Mouse (Mus musculus) lung, embryonic 15.5 days (tissue): ENCODE measurements around the gene Atp8a2. TPM values are rescaled to one million over a fixed set of nuclear protein-coding genes. Genes with fewer than 3 reads are reported as not detected.

Experiments
- ATAC-seq: fragments of 200-750 bp; cut with Nextera tagmentation; 2 replicates; pipeline ENCODE4 v1.8.0; 2017; ENCODE audit warnings: moderate number of reproducible peaks, borderline replicate concordance; ENCODE audit not compliant: low FRiP score, low TSS enrichment; ENCODE audit errors: extremely low read depth
- H3K27ac ChIP-seq: fragments of 300-500 bp; sonication (generic); 2 replicates; pipeline ENCODE4 v1.5.1; 2015; ENCODE audit warnings: moderate library complexity, mild to moderate bottlenecking, inconsistent platforms
- H3K27me3 ChIP-seq: fragments of 300-500 bp; sonication (generic); 2 replicates; pipeline ENCODE4 v1.6.1; 2015; ENCODE audit warnings: inconsistent platforms
- H3K36me3 ChIP-seq: fragments of 300-500 bp; sonication (generic); 2 replicates; pipeline ENCODE4 v1.6.1; 2015; ENCODE audit warnings: inconsistent platforms
- H3K4me1 ChIP-seq: fragments of 300-500 bp; sonication (generic); 2 replicates; pipeline ENCODE4 v1.6.1; 2015; ENCODE audit warnings: inconsistent platforms
- H3K4me2 ChIP-seq: fragments of 300-500 bp; sonication (generic); 2 replicates; pipeline ENCODE4 v1.6.1; 2015; ENCODE audit warnings: inconsistent platforms, mild to moderate bottlenecking, moderate library complexity
- H3K4me3 ChIP-seq: fragments of 300-500 bp; sonication (generic); 2 replicates; pipeline ENCODE4 v1.5.1; 2015; ENCODE audit warnings: mild to moderate bottlenecking, inconsistent platforms
- H3K9ac ChIP-seq: fragments of 300-500 bp; sonication (generic); 2 replicates; pipeline ENCODE4 v1.6.1; 2015; ENCODE audit warnings: inconsistent platforms
- H3K9me3 ChIP-seq: fragments of 300-500 bp; sonication (generic); 2 replicates; pipeline ENCODE4 v1.6.1; 2016; ENCODE audit warnings: inconsistent platforms
- WGBS: fragments of 180-500 bp; shearing (Covaris S2); methylation state at CpG from one replicate; pipeline ENCODE4 v1.1.7; 2015; 5-methylcytosine and 5-hydroxymethylcytosine counted together
- polyA plus RNA-seq: library from polyadenylated mRNA; unstranded; fragments of >200 nt; fragmentation: Nextera tagmentation; extraction: Ambion mirVana; gene quantifications from 2 replicates; pipeline ENCODE4 v1.2.1, GENCODE M21; 2015

The Atp8a2 gene
- polyA plus RNA-seq, 1 experiment from 2014 or later = 1.8 TPM

DNA sequence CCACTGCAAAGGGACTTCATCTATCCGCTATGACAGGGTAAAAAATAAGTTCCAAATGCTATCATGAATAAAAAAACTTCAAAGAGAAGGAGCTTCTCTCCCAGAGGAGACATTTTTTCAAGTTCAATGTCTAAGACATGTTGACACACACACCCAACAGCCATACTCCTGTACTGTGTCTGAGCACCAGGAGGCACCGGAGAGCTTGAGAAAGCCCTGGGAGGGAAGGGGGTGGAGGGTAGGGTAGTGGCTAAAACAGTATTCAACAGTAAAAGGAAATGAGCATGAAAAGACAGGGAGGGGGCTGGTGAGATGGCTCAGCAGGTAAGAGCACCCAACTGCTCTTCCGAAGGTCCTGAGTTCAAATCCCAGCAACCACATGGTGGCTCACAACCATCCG, 58.6 kb downstream of the Atp8a2 start:
- no peaks in the 10 kb centered on the region for H3K36me3 ChIP-seq
- 83% methylated on average over 4 of the region's 4 CpGs for WGBS
- no peak overlapping the region for H3K4me3 ChIP-seq
- no peak overlapping the region for H3K4me2 ChIP-seq
- no peak for ATAC-seq
- H3K27me3 ChIP-seq = no peaks in the 10 kb centered on the region
- H3K9ac ChIP-seq = no peak overlapping the region
- H3K4me1 ChIP-seq = no peaks in the 10 kb centered on the region
- H3K27ac ChIP-seq = no peak overlapping the region
- H3K9me3 ChIP-seq = no peaks in the 10 kb centered on the region

- WGBS = 64% methylated on average over 6 of the region's 6 CpGs
- Histone ChIP-seq H3K4me1 (no peaks in the 10 kb centered on the region), H3K36me3 (no peaks in the 10 kb centered on the region), H3K4me2 (no peak overlapping the region), H3K27me3 (no peaks in the 10 kb centered on the region), H3K4me3 (no peak overlapping the region), H3K27ac (no peak overlapping the region), H3K9ac (no peak overlapping the region), H3K9me3 (no peaks in the 10 kb centered on the region)
- no peak for ATAC-seq
These were observed 59.2 kb downstream of the Atp8a2 start for GRCm38 (mm10) chr14:60137812-60138211.

DNA sequence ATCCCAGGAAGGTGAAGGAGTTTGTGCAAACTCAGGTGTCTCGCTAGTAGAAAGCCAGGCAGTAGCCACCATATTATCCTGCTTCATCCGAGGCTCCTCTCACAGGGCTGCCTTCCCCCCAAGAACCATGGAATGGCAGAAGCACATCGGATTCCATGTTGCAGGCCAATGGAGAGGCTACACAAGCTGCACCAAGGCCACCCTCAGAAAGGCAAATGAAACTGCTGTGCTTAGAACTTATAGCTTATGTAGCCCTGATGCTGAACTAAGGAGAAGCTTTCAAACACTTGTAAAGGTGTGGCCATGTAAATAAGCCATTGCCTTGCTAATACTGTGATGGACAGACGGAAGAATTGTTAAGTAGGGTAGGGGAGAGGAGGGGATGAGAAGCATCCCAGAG, 61.2 kb downstream of the Atp8a2 start:
- Histone ChIP-seq H3K4me3 (no peak overlapping the region), H3K4me2 (no peak overlapping the region), H3K27ac (no peak overlapping the region), H3K36me3 (no peaks in the 10 kb centered on the region), H3K4me1 (no peaks in the 10 kb centered on the region), H3K9ac (no peak overlapping the region), H3K9me3 (no peaks in the 10 kb centered on the region), H3K27me3 (no peaks in the 10 kb centered on the region)
- 77% methylated on average over 4 of the region's 4 CpGs for WGBS
- no peak for ATAC-seq

DNA sequence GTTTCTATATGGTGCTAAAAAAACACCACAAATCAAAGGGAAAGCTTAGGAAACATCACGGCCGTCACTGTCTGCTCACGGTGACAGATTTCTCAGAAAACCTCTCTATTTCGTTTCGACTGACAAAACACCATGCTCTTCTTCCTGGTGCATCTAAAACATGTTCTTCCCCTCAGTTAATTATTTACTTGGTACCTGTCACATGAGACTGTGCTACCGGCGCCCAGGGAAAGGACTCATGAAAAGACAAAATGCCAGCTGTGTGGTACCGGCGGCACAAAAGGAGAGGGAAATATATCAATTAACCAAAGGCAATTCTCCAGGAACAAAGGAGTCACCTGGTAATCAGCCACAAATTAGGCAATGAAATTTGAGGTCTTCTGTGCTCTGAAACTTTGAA, 62.3 kb downstream of the Atp8a2 start:
- H3K36me3 ChIP-seq = no peaks in the 10 kb centered on the region
- no peaks in the 10 kb centered on the region for H3K27me3 ChIP-seq
- no peak overlapping the region for H3K27ac ChIP-seq
- no peaks in the 10 kb centered on the region for H3K9me3 ChIP-seq
- no peak overlapping the region for H3K4me2 ChIP-seq
- 78% methylated on average over 9 of the region's 9 CpGs for WGBS
- no peaks in the 10 kb centered on the region for H3K4me1 ChIP-seq
- no peak overlapping the region for H3K4me3 ChIP-seq
- H3K9ac ChIP-seq = no peak overlapping the region
- no peak for ATAC-seq

- 69% methylated on average over 9 of the region's 9 CpGs for WGBS
- Histone ChIP-seq H3K4me2 (no peak overlapping the region), H3K4me1 (no peaks in the 10 kb centered on the region), H3K9ac (no peak overlapping the region), H3K4me3 (no peak overlapping the region), H3K9me3 (no peaks in the 10 kb centered on the region), H3K27ac (no peak overlapping the region), H3K36me3 (no peaks in the 10 kb centered on the region), H3K27me3 (no peaks in the 10 kb centered on the region)
- ATAC-seq = no peak
These were observed 65.6 kb downstream of the Atp8a2 start for GRCm38 (mm10) chr14:60131196-60131876.

DNA sequence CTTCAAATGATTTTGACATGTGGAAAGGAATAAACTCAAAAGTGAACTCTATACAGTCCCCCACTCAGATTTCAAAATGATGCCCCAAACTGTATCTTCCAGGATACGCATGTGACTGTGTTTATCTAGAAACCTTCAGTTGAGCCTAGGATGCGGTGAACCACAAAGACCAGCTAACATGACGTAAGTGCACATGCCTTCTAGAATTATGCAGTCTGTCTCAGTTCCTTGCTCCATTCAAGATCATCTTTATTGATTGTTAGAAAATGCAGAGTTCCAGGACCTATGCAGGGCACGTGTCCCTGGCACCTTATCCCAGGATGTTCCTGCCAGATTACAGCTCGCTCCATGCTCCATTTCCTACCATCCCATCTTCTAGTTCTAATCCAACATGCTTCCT, 67.4 kb downstream of the Atp8a2 start:
- H3K4me3 ChIP-seq = no peak overlapping the region
- 80% methylated on average over 5 of the region's 5 CpGs for WGBS
- no peaks in the 10 kb centered on the region for H3K36me3 ChIP-seq
- H3K27me3 ChIP-seq = no peaks in the 10 kb centered on the region
- H3K9ac ChIP-seq = no peak overlapping the region
- no peak for ATAC-seq
- H3K27ac ChIP-seq = no peak overlapping the region
- H3K4me1 ChIP-seq = no peaks in the 10 kb centered on the region
- no peaks in the 10 kb centered on the region for H3K9me3 ChIP-seq
- H3K4me2 ChIP-seq = no peak overlapping the region

DNA sequence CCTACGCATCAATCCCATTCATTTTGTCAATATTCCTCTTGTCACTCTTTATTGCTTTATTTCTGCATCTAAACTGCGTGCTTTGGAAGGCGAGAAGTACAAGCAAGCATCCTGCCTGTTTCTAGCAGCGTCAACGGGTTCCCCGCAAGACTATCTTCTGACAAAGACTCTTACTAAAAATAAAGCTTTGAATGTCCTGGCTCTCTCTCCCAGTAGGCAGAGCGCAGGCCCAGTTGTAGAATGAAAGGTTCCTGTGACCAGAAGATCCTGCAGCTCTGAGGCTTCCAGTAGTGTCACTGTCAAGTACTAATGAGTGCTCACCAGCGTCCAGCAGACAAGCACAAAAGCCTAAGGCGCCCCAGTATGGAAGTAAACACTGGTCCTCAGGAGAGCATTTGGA, 71.8 kb downstream of the Atp8a2 start:
- H3K27ac ChIP-seq = no peak overlapping the region
- no peaks in the 10 kb centered on the region for H3K9me3 ChIP-seq
- no peaks in the 10 kb centered on the region for H3K36me3 ChIP-seq
- no peak overlapping the region for H3K9ac ChIP-seq
- WGBS = 74% methylated on average over 9 of the region's 9 CpGs
- H3K4me2 ChIP-seq = no peak overlapping the region
- no peaks in the 10 kb centered on the region for H3K27me3 ChIP-seq
- H3K4me1 ChIP-seq = no peaks in the 10 kb centered on the region
- no peak for ATAC-seq
- H3K4me3 ChIP-seq = no peak overlapping the region

DNA sequence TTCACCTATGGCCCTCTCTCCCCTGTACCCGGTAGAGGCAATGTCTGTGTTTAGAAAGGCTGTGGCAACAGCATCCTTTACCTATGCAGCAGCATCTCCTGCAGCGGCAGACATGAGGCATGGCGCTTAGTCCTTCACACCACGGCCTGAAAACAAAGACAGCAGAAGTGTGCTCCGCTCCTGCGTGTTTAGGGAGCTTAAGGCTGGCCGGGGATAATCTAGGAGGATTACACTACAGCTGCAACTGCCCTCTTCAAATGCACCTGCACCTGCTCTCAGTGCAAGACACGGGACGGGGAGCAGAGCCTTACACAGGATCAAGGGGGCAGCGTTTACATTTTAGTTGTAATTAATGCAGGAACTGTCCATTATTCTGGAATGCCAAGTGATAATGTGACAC, 75.4 kb downstream of the Atp8a2 start:
- ATAC-seq = no peak
- Histone ChIP-seq H3K9me3 (no peaks in the 10 kb centered on the region), H3K27ac (no peak overlapping the region), H3K36me3 (no peaks in the 10 kb centered on the region), H3K9ac (no peak overlapping the region), H3K4me2 (no peak overlapping the region), H3K27me3 (no peaks in the 10 kb centered on the region), H3K4me3 (no peak overlapping the region), H3K4me1 (no peaks in the 10 kb centered on the region)
- 49% methylated on average over 10 of the region's 10 CpGs for WGBS

- Histone ChIP-seq H3K4me3 (no peak overlapping the region), H3K27me3 (no peaks in the 10 kb centered on the region), H3K4me2 (no peak overlapping the region), H3K4me1 (no peaks in the 10 kb centered on the region), H3K9ac (no peak overlapping the region), H3K9me3 (no peaks in the 10 kb centered on the region), H3K27ac (no peak overlapping the region), H3K36me3 (no peaks in the 10 kb centered on the region)
- ATAC-seq = no peak
- WGBS = 68% methylated on average over 9 of the region's 9 CpGs
These were observed 79.0 kb downstream of the Atp8a2 start for GRCm38 (mm10) chr14:60117792-60118585.

- peak overlapping the region; percentile 78 for H3K4me2 ChIP-seq
- peaks cover 12% of the 10 kb centered on the region for H3K27me3 ChIP-seq
- H3K4me1 ChIP-seq = peaks cover 8% of the 10 kb centered on the region; the same call in 1 of the 2 replicates
- H3K9me3 ChIP-seq = no peaks in the 10 kb centered on the region
- H3K4me3 ChIP-seq = peak overlapping the region; percentile 36
- H3K36me3 ChIP-seq = no peaks in the 10 kb centered on the region
- H3K9ac ChIP-seq = no peak overlapping the region
- whole genome bisulfite sequencing = 12% methylated on average over 27 of the region's 33 CpGs
- no peak overlapping the region for H3K27ac ChIP-seq
- peak; percentile 72; the same call in 1 of the 2 replicates for ATAC-seq
These were observed 109.9 kb downstream of the Atp8a2 start for GRCm38 (mm10) chr14:60086808-60087725.

DNA sequence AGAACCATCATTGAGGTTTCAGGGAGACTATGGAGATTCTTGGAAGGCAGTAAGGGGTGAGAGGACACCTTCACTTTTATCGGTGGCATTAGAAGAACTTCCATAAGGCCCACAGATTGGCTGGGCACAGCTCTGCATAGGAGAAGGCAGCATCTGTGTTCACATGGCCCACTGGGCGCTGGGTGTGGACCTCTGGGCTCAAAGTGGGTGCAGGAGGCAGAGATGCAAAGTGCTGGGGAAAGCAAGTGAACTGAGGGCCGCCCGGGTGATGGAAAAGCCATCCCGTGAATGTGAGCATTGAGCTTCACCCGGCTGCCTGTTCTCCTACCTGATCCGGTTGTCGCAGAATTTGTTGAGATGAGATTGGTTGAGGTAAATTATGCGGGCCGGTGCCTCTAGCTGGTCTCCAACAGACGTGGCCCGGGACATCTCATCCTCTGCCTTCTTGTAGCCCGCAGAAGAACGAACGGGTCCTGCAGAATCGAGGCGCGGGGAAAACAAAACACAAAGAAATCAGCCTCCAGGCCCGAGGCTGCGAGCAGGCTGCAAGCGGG, 110.6 kb downstream of the Atp8a2 start:
- Histone ChIP-seq H3K9ac (no peak overlapping the region), H3K36me3 (no peaks in the 10 kb centered on the region), H3K4me2 (peak overlapping the region; percentile 78), H3K27ac (no peak overlapping the region), H3K9me3 (no peaks in the 10 kb centered on the region), H3K4me3 (peak overlapping the region; percentile 36), H3K27me3 (peaks cover 12% of the 10 kb centered on the region), H3K4me1 (peaks cover 8% of the 10 kb centered on the region; the same call in 1 of the 2 replicates)
- 4% methylated on average over 21 of the region's 21 CpGs for WGBS
- no peak for ATAC-seq
